25 mouse cellular contexts compared by ENCODE assay signal in genomic region chr6:94412341-94412740, GRCm38 (mm10).
"Had no signal": no experiment of that assay in that cellular context is flagged by ENCODE, and none has a peak within 500 bp of the region (broad histone marks: within the 10 kb centered on the region; RNA-seq: fewer than 3 reads in every experiment).

No protein-coding gene starts in this region.

- ATAC-seq: forebrain, embryonic 13.5 days; forebrain, embryonic 14.5 days; forebrain, embryonic 15.5 days; forebrain, embryonic 16.5 days; forebrain, postnatal 0 days had no signal

- H3K9me3 ChIP-seq: embryonic facial prominence, embryonic 10.5 days; embryonic facial prominence, embryonic 12.5 days; embryonic facial prominence, embryonic 13.5 days; embryonic facial prominence, embryonic 15.5 days; forebrain, embryonic 10.5 days; forebrain, embryonic 12.5 days; forebrain, embryonic 13.5 days; forebrain, embryonic 15.5 days had no signal

- H3K27ac ChIP-seq: embryonic facial prominence, embryonic 10.5 days; embryonic facial prominence, embryonic 12.5 days; embryonic facial prominence, embryonic 13.5 days; embryonic facial prominence, embryonic 15.5 days; forebrain, embryonic 10.5 days; forebrain, embryonic 12.5 days; forebrain, embryonic 13.5 days; forebrain, embryonic 15.5 days; gastrocnemius, adult 2 months; heart, adult 2 months had no signal

- H3K4me3 ChIP-seq: embryonic facial prominence, embryonic 10.5 days; embryonic facial prominence, embryonic 12.5 days; embryonic facial prominence, embryonic 13.5 days; embryonic facial prominence, embryonic 15.5 days; erythroblast, embryonic 14.5 days; forebrain, embryonic 10.5 days; forebrain, embryonic 12.5 days; forebrain, embryonic 13.5 days; forebrain, embryonic 15.5 days; gastrocnemius, adult 2 months; heart, adult 2 months had no signal

- DNase-seq: cerebellum, adult 9-11 months; cerebellum, postnatal 10 days; cerebellum, postnatal 14 days; cerebellum, postnatal 25 days; cerebellum, postnatal 36 days; embryo, embryonic 11 days; forebrain, postnatal 0 days; gastrocnemius, adult 2 months; gastrocnemius, postnatal 10 days; gastrocnemius, postnatal 14 days; gastrocnemius, postnatal 25 days; gastrocnemius, postnatal 36 days; heart, adult 18-20 months; heart, adult 2 months had no signal

- H3K36me3 ChIP-seq: embryonic facial prominence, embryonic 10.5 days; embryonic facial prominence, embryonic 12.5 days; embryonic facial prominence, embryonic 13.5 days; embryonic facial prominence, embryonic 15.5 days; forebrain, embryonic 10.5 days; forebrain, embryonic 12.5 days; forebrain, embryonic 15.5 days had no signal

- H3K27me3 ChIP-seq: embryonic facial prominence, embryonic 12.5 days; embryonic facial prominence, embryonic 13.5 days; embryonic facial prominence, embryonic 15.5 days; forebrain, embryonic 12.5 days; forebrain, embryonic 13.5 days; forebrain, embryonic 15.5 days had no signal

- H3K4me2 ChIP-seq: embryonic facial prominence, embryonic 12.5 days; embryonic facial prominence, embryonic 13.5 days; embryonic facial prominence, embryonic 15.5 days; forebrain, embryonic 12.5 days; forebrain, embryonic 13.5 days; forebrain, embryonic 15.5 days had no signal

- H3K4me1 ChIP-seq: embryonic facial prominence, embryonic 12.5 days; embryonic facial prominence, embryonic 13.5 days; embryonic facial prominence, embryonic 15.5 days had no signal

- H3K9ac ChIP-seq: embryonic facial prominence, embryonic 12.5 days; embryonic facial prominence, embryonic 13.5 days; embryonic facial prominence, embryonic 15.5 days; forebrain, embryonic 12.5 days; forebrain, embryonic 13.5 days; forebrain, embryonic 15.5 days; forebrain, postnatal 0 days had no signal
